Mouse (Mus musculus) lung, postnatal 36 days (tissue): ENCODE measurements around the gene Cntnap2.
A peak's percentile ranks its signal among the peaks of the same experiment; 100 is the strongest.
"Not testable (repeated sequence)": the region's sequence is repeated elsewhere in the genome, so short reads cannot be mapped to it uniquely, and the experiment has no call there.

Source experiments
- DNase-seq: peaks from one replicate; pipeline ENCODE4 v3.0.0; 2022; ENCODE audit warnings: mixed read lengths

Cntnap2 gene

GRCm38 (mm10) chr6:47183850-47184249 is 2124.7 kb downstream of the Cntnap2 start:
- DNase-seq = not testable (repeated sequence)

GRCm38 (mm10) chr6:47188193-47188592 is 2129.0 kb downstream of the Cntnap2 start:
- peak; percentile 52 for DNase-seq

GRCm38 (mm10) chr6:47188596-47188995 is 2129.4 kb downstream of the Cntnap2 start:
- not testable (repeated sequence) for DNase-seq

GRCm38 (mm10) chr6:47190282-47190681 is 2131.1 kb downstream of the Cntnap2 start:
- no peak for DNase-seq

DNA sequence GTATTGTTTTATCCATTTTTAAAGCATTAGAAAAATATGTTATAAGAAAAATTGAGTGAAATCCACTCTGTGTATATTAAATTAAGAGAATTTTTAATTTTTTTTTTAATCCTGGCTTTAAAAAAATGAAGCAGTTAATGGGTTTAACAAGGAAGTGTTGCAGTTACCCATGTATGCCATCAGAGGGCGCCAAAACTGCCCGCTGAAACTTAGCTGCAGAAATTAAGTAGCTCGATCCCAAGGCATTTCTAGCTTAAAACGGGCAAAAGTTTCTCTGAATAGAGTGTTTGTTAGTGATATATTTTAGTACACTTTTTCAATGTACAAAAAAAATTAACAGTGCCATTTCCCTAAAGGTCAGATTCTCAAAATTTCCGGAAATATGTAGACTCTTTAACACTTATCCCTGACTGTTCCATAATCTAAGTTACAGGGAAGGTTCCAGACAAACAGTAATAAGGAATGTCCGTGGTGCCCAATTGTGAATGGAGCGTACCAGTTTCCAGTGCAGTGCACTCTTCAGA is 2132.2 kb downstream of the Cntnap2 start:
- peak; percentile 68 for DNase-seq

GRCm38 (mm10) chr6:47191940-47192339 is 2132.8 kb downstream of the Cntnap2 start:
- DNase-seq = no peak

- DNase-seq = no peak
Measured at GRCm38 (mm10) chr6:47192478-47192877, 2133.3 kb downstream of the Cntnap2 start.

DNA sequence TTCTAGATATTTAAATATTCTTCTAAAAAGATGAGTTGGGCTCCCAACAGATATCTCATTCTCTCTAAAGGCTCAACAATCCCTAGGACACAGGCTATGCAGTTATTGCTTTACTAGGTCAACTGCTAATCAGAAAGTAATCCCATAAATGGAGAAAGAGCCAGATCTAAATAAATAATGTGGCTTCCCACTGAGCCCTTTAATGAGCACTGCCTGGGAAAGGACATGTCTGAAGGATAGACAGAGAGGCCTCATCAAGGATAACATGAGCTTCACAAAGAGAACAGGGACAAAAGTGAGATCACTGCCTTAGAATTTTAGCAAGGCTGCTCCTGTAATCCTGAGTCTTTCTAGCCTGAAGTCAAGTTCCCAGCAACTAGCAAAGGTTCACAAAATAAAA is 2138.4 kb downstream of the Cntnap2 start:
- DNase-seq = no peak

DNA sequence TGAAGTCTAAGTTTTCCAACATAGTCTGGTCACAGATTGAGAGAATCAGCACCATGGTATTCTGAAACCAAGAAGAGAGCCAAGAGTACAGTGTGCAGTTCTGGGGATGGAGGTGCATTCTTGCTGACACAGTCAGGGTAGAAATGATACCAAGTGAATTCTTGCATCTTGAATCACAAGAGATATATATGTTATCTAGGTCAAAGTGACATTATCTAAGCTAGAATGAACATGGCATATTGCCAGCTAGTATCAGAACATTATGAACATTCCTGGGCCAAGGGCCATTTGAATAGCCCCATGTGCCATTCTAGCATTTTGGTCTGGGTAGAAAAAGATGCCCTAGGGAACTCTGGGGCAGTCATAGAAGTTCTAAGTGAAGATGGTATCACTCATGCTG is 2141.5 kb downstream of the Cntnap2 start:
- DNase-seq = no peak

DNA sequence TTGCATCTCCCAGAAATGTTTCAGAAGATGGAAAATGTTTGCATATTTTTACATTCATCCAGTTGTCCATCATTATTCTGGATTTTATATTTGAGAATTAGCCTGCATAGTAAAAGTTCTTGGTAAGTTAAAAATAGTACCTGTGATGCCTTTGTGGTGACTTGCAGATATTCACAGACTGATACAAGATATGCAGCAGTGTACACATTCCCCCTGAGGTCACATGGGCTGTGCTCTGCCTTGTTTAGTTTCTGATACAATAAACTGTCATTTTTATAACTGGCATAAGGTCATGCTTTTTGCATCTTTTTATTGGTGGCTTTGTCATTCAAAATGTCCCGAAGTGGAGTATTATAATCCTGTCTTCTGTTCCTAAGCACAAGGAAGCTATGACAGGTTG is 2148.9 kb downstream of the Cntnap2 start:
- DNase-seq = no peak

GRCm38 (mm10) chr6:47214731-47215130 is 2155.6 kb downstream of the Cntnap2 start:
- DNase-seq = no peak

DNA sequence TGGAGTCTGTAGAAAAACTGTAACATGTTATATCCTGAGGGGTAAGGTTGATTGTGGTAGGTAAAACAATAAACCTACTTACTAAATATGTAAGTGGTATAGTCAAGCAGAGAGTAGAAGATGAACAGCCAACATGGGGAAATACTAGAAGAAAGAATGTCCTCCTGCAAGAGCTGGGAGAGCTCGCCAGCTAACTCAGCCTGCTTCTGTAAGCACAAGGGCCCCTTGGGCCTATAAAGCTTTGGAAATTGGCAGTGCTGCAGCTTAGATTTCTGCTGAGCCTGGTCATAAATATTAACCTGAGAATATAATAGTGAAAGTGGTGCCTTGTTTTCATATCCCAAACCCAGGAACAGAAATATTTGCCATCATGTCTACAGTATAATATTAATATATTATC is 2164.4 kb downstream of the Cntnap2 start:
- not testable (repeated sequence) for DNase-seq

DNA sequence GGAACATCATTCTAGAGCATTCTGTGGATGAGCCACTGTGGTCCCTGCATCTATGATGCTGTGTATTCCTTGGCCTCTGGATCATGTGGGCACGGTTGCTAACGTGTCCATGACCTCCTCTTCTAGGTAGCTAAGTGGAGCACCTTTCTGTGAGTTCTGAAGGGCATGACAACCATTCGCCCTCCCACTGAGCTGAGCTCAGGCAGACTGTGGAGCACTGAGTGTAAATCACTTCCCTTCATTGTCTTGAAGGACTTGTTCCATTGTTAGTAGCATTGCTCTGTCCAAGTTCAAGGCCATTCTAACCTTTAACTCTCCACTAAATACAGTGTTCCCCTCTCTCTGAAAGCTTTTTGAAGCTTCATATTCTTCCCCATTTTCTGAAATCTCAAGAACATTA is 2166.2 kb downstream of the Cntnap2 start:
- not testable (repeated sequence) for DNase-seq

GRCm38 (mm10) chr6:47227601-47228000 is 2168.4 kb downstream of the Cntnap2 start:
- DNase-seq = no peak

GRCm38 (mm10) chr6:47228676-47229317 is 2169.6 kb downstream of the Cntnap2 start:
- DNase-seq = no peak

DNA sequence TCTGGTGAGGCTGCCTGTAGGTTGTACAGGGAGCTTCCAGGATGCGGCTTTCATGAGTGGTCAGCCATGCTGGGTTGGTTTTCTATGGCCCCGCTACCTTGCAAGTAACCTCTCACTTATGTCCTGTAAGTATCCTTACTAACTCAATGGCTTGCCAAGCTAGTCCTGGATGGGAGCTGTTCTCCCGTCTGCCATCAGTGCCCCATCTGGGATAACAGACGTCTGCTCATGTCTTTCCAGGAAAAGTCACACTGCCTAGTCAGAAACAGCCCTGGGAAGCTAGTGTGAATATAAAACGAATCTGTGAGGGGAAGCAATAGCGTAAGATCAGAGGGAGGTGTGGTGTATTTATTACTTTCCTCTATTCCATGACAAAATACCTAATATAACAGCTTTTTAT is 2172.4 kb downstream of the Cntnap2 start:
- no peak for DNase-seq

- no peak for DNase-seq
Measured at GRCm38 (mm10) chr6:47239376-47239921, 2180.3 kb downstream of the Cntnap2 start.

- DNase-seq = no peak
Measured at GRCm38 (mm10) chr6:47241379-47241778, 2182.2 kb downstream of the Cntnap2 start.

DNA sequence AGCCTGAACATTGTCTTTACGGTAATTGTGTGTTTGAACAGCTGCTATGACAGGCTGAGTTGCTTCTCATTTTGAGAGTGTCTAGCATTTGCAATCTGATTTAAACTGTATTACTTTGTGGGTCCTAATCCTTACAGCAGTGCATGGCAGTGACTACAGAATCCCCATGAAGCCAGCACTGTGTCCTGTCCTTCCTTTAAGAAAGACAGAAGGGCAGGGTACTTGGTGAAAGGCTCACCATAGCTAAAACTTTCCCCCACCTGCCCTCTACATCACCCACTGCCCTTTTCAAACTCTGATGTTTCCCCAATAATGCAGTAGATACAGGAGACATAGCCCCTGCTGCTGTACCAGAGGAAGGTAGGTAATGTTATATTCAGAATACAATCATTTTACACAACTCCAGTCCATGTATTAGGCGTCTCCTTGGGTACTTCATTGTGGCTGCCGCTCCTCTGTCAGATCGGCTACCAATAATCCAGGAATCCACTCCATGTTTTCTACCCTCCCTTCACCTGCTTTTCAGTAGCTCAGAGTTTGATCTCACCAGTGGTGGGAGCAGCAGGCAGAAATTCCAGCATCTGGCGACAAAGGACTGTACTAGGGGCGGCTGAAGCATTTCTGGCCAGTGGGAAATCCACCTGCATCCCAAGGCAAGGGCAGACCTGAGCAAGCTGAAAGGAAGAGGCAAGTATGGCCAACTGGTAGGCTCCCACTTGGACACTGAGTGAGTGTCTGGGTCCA is 2184.9 kb downstream of the Cntnap2 start:
- peak; percentile 74 for DNase-seq

- no peak for DNase-seq
Measured at GRCm38 (mm10) chr6:47244642-47245041, 2185.5 kb downstream of the Cntnap2 start.

- DNase-seq = no peak
Measured at GRCm38 (mm10) chr6:47255270-47255669, 2196.1 kb downstream of the Cntnap2 start.

DNA sequence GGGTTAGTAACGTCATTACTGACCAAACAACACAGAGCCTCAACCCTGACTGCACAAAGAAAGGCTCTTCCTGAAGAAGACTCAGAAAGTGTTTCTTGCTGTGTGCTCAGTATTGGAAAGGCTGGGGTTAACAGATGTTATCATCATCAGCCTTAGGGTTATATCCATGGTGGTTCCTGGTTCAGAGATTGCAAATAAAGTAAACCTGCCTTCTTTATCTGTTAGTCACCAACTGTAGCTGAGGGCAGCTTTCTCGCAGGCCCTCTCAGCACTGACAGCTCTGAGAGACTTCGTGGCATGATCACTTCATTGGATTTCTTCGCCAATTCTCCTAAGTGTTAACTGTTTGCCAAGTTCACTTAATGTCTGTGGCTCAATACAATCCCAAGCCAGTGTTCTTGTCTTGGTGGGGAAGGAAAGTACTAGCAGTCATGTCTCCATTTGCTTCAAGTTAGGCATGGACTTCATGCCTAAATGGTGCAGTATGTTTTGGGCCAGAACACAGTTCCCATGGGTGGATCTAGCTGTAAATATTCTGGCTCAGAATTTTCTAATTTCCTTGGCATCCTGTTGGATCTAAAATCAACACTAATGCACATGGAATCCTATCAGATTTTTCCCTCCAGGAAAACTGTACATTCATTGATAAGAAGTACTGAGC is 2197.2 kb downstream of the Cntnap2 start:
- DNase-seq = no peak

DNA sequence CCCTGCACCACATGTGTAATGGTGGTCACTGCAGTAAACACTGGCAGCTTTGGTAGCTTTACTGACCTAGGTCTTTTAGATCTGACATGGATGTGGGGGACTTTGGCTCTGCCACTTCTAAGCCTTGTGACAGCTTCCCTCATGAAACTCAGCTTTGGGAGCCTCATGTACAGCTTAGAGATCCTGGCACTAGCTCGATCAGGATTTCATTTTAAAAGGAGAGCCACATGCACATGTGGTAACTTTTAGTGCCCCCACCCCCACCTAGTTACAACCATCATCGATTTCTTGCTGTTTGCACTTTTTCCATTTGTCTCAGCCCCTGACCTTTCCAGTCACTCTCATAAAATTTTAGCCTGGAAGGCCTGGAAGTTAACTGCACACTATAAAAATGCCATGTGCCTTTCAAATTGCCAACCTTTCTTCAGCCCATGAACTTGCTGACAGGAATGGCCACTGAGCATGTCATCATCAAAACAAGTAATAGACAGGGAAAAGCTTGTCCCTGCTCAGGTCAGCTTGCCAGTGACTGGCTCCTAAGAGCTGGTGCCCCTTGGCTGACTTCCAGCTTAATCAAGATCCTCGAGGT is 2197.9 kb downstream of the Cntnap2 start:
- no peak for DNase-seq
